Mouse (Mus musculus) heart, embryonic 10.5 days (tissue): ENCODE measurements around the gene Grin3a. TPM values are rescaled to one million over a fixed set of nuclear protein-coding genes. Genes with fewer than 3 reads are reported as not detected.

Experiments
- DNase-seq: peaks from one replicate; pipeline ENCODE4 v3.0.0-alpha.2; 2017; ENCODE audit warnings: low spot score
- H3K27ac ChIP-seq: fragments of 300-500 bp; sonication (generic); 2 replicates; pipeline ENCODE4 v1.5.1; 2016; ENCODE audit warnings: mild to moderate bottlenecking
- H3K27me3 ChIP-seq: fragments of 300-500 bp; sonication (generic); 2 replicates; pipeline ENCODE4 v1.6.1; 2016; ENCODE audit warnings: mild to moderate bottlenecking; ENCODE audit not compliant: poor library complexity, insufficient read depth, severe bottlenecking
- H3K36me3 ChIP-seq: fragments of 300-500 bp; sonication (generic); 2 replicates; pipeline ENCODE4 v1.6.1; 2016; ENCODE audit warnings: mild to moderate bottlenecking, moderate library complexity
- H3K4me1 ChIP-seq: fragments of 300-500 bp; sonication (generic); 2 replicates; pipeline ENCODE4 v1.6.1; 2016; ENCODE audit warnings: mild to moderate bottlenecking
- H3K4me3 ChIP-seq: fragments of 300-500 bp; sonication (generic); 2 replicates; pipeline ENCODE4 v1.5.1; 2016; ENCODE audit warnings: mild to moderate bottlenecking, moderate library complexity
- H3K9me3 ChIP-seq: fragments of 300-500 bp; sonication (generic); 2 replicates; pipeline ENCODE4 v1.6.1; 2016; ENCODE audit warnings: mild to moderate bottlenecking, moderate library complexity
- WGBS: fragments of 180-500 bp; shearing (Covaris S2); methylation state at CpG from one replicate; pipeline ENCODE4 v1.1.7; 2016; 5-methylcytosine and 5-hydroxymethylcytosine counted together
- polyA plus RNA-seq: library from polyadenylated mRNA; unstranded; fragments of >200 nt; fragmentation: Nextera tagmentation; extraction: Ambion mirVana; gene quantifications from 2 replicates; pipeline ENCODE4 v1.2.1, GENCODE M21; 2016

Gene Grin3a
- polyA plus RNA-seq, 1 experiment from 2014 or later: 2.7 TPM

DNA sequence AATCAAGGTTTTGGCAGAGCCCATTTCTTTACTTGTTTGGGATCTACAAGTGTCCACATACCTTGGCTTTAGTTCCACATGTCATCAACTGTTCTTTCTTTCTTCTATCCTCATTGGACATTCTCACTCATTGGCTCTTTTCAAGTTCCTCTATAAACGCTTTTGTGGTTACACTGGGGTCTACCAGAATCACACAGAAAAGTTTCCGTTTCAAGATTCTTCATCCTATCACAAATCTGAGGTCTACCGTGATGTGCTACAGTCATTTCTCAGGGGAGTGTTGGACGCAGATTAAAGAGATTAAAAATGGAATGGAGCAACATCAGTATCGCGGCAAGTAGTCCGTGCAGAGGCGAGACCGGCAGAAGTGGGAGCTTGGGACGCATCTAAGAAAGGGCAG is 228.6 kb downstream of the Grin3a start:
- no peaks in the 10 kb centered on the region for H3K4me1 ChIP-seq
- WGBS: 87% methylated on average over 10 of the region's 10 CpGs
- H3K4me3 ChIP-seq: no peak overlapping the region
- H3K36me3 ChIP-seq: no peaks in the 10 kb centered on the region
- no peak for DNase-seq
- no peak overlapping the region for H3K27ac ChIP-seq
- no peaks in the 10 kb centered on the region for H3K9me3 ChIP-seq
- H3K27me3 ChIP-seq: no peaks in the 10 kb centered on the region

Other genes starting within 250 kb of the Grin3a start
- 35.8 and 49.8 TPM in 2 replicates for gene Tmem246, start 247.9 kb downstream of the Grin3a start, polyA plus RNA-seq
- gene Rnf20, start 213.7 kb downstream of the Grin3a start, polyA plus RNA-seq: 26.4 and 32.8 TPM in 2 replicates
- 0.06 and 0.11 TPM in 2 replicates for gene Ppp3r2, start 163.7 kb downstream of the Grin3a start, polyA plus RNA-seq